Mouse (Mus musculus): ENCODE data around the gene Cnih1. TPM values are rescaled to one million over a fixed set of nuclear protein-coding genes. Genes with fewer than 3 reads are reported as not detected.

Gene Cnih1
- total RNA-seq, 1 experiment: 45.0 TPM

- H3K9ac ChIP-seq (ENCODE audit: insufficient read depth, low read depth, low read length, poor library complexity, severe bottlenecking): no peak overlapping the region
- no peak overlapping the region for H3K4me3 ChIP-seq (ENCODE audit: insufficient read depth in 1 of 2, low read depth in 1 of 2, low read length in 2 of 2, poor library complexity in 1 of 2, severe bottlenecking in 1 of 2)
- in situ Hi-C loops (cut with MboI; ENCODE audit: low sequenced_read_pairs in 2 of 2, unreplicated experiment in 2 of 2): no loop called here
- no peak overlapping the region for H3K27ac ChIP-seq (ENCODE audit: insufficient read depth, low read depth, low read length, poor library complexity, severe bottlenecking)
- DNase-seq (ENCODE audit: low read depth, low spot score): no peak
- no peak for TF ChIP-seq ZC3H11A (IDR thresholded peaks at IDR 0.05; ENCODE audit: borderline replicate concordance, low read depth, low read length)
- no peak for TF ChIP-seq HCFC1 (IDR thresholded peaks at IDR 0.05; ENCODE audit: borderline replicate concordance, insufficient read depth, low read length)
- no peak for TF ChIP-seq ZNF384 (IDR thresholded peaks at IDR 0.05; ENCODE audit: low read depth, low read length)
- TF ChIP-seq MAFK (IDR thresholded peaks at IDR 0.05; ENCODE audit: insufficient read depth, low read depth, low read length): no peak
- TF ChIP-seq CHD2 (IDR thresholded peaks at IDR 0.05; ENCODE audit: low read depth, low read length): no peak
- peaks cover 0 to 6% of the 10 kb centered on the region in 2 experiments; a peak in 2 of 4 replicates for H3K4me1 ChIP-seq (ENCODE audit: control insufficient read depth in 2 of 2, insufficient read depth in 2 of 2, low read length in 2 of 2, poor library complexity in 1 of 2)
- H3K9me3 ChIP-seq (ENCODE audit: control insufficient read depth, insufficient read depth, low read depth, low read length): no peaks in the 10 kb centered on the region
- H3K36me3 ChIP-seq (ENCODE audit: control insufficient read depth, insufficient read depth, low read length, poor library complexity, severe bottlenecking): peaks cover 9% of the 10 kb centered on the region
Observed at GRCm38 (mm10) chr14:46818743-46819142, 30.5 kb upstream of the Cnih1 start.

DNA sequence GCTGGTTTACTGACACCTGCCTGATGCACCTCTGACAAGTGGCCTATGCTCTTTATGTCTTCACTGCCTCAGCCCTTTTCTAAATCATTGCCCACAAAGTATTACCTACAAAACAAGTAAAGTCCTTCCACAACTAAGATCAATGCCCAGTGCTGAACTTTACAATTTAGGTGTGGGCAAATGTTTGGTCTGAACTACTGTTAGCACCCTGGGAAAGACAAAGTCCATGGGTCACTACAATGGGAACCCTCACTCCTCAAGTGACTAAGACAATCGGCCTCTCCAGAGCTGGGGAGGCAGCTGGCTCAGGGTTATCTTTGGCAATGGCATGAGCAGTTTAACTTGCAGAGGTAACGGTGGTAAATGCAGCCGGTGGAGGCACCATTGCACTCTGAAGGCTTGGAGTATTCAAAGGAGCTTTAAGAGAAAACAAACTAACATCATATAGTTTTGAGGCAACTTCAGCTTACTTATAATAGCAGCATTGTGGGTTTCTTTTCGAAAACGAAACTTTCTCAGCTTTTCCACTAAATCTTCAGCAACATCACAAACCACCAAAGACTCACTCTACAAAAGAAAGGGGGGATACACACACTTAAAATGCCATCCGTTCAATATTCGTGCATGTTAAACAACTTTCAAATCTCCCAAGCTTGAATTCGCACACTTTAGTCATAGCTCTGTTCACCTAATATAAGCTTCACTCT is 28.9 kb upstream of the Cnih1 start:
- H3K27ac ChIP-seq (ENCODE audit: insufficient read depth, low read depth, low read length, poor library complexity, severe bottlenecking): no peak overlapping the region
- H3K9me3 ChIP-seq (ENCODE audit: control insufficient read depth, insufficient read depth, low read depth, low read length): no peaks in the 10 kb centered on the region
- H3K9ac ChIP-seq (ENCODE audit: insufficient read depth, low read depth, low read length, poor library complexity, severe bottlenecking): no peak overlapping the region
- no peak for TF ChIP-seq MAFK (IDR thresholded peaks at IDR 0.05; ENCODE audit: insufficient read depth, low read depth, low read length)
- TF ChIP-seq ZC3H11A (IDR thresholded peaks at IDR 0.05; ENCODE audit: borderline replicate concordance, low read depth, low read length): no peak
- no peak for TF ChIP-seq ZNF384 (IDR thresholded peaks at IDR 0.05; ENCODE audit: low read depth, low read length)
- no peak for TF ChIP-seq CHD2 (IDR thresholded peaks at IDR 0.05; ENCODE audit: low read depth, low read length)
- no peak for TF ChIP-seq HCFC1 (IDR thresholded peaks at IDR 0.05; ENCODE audit: borderline replicate concordance, insufficient read depth, low read length)
- DNase-seq (ENCODE audit: low read depth, low spot score): no peak
- in situ Hi-C loops (cut with MboI; ENCODE audit: low sequenced_read_pairs in 2 of 2, unreplicated experiment in 2 of 2): no loop called here
- peaks cover 11% of the 10 kb centered on the region for H3K36me3 ChIP-seq (ENCODE audit: control insufficient read depth, insufficient read depth, low read length, poor library complexity, severe bottlenecking)
- H3K4me1 ChIP-seq (ENCODE audit: control insufficient read depth in 2 of 2, insufficient read depth in 2 of 2, low read length in 2 of 2, poor library complexity in 1 of 2): peaks cover 0 to 6% of the 10 kb centered on the region in 2 experiments; a peak in 2 of 4 replicates
- no peak overlapping the region for H3K4me3 ChIP-seq (ENCODE audit: insufficient read depth in 1 of 2, low read depth in 1 of 2, low read length in 2 of 2, poor library complexity in 1 of 2, severe bottlenecking in 1 of 2)

DNA sequence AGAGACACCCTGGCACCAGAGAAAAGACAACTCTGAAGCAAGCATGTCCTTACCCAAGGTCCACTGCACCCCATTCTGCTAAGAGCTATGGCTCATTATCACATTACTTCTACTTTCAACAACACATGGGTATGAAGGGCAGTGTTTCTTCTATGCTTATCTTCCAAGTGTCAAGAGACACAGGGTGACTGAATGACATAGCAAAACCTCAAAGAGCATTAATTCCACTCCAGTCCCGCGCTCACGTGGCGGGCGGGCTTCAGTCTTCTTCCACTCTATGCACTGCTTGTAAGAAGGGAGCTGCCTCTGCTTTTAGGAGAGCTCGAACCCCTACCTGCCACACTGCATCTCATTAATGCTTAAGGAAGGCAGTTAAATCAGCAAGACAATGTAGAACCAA is 27.4 kb upstream of the Cnih1 start:
- no peak for TF ChIP-seq ZC3H11A (IDR thresholded peaks at IDR 0.05; ENCODE audit: borderline replicate concordance, low read depth, low read length)
- TF ChIP-seq HCFC1 (IDR thresholded peaks at IDR 0.05; ENCODE audit: borderline replicate concordance, insufficient read depth, low read length): no peak
- no peak for TF ChIP-seq ZNF384 (IDR thresholded peaks at IDR 0.05; ENCODE audit: low read depth, low read length)
- TF ChIP-seq CHD2 (IDR thresholded peaks at IDR 0.05; ENCODE audit: low read depth, low read length): no peak
- no peak for TF ChIP-seq MAFK (IDR thresholded peaks at IDR 0.05; ENCODE audit: insufficient read depth, low read depth, low read length)
- peaks cover 0 to 3% of the 10 kb centered on the region in 2 experiments; a peak in 2 of 4 replicates for H3K4me1 ChIP-seq (ENCODE audit: control insufficient read depth in 2 of 2, insufficient read depth in 2 of 2, low read length in 2 of 2, poor library complexity in 1 of 2)
- no peak overlapping the region for H3K4me3 ChIP-seq (ENCODE audit: insufficient read depth in 1 of 2, low read depth in 1 of 2, low read length in 2 of 2, poor library complexity in 1 of 2, severe bottlenecking in 1 of 2)
- H3K9ac ChIP-seq (ENCODE audit: insufficient read depth, low read depth, low read length, poor library complexity, severe bottlenecking): no peak overlapping the region
- no peaks in the 10 kb centered on the region for H3K9me3 ChIP-seq (ENCODE audit: control insufficient read depth, insufficient read depth, low read depth, low read length)
- DNase-seq (ENCODE audit: low read depth, low spot score): no peak
- H3K27ac ChIP-seq (ENCODE audit: insufficient read depth, low read depth, low read length, poor library complexity, severe bottlenecking): no peak overlapping the region
- in situ Hi-C loops (cut with MboI; ENCODE audit: low sequenced_read_pairs in 2 of 2, unreplicated experiment in 2 of 2): no loop called here
- H3K36me3 ChIP-seq (ENCODE audit: control insufficient read depth, insufficient read depth, low read length, poor library complexity, severe bottlenecking): peaks cover 13% of the 10 kb centered on the region

GRCm38 (mm10) chr14:46807927-46808326 is 19.7 kb upstream of the Cnih1 start:
- no peaks in the 10 kb centered on the region for H3K9me3 ChIP-seq (ENCODE audit: control insufficient read depth, insufficient read depth, low read depth, low read length)
- no peak for DNase-seq (ENCODE audit: low read depth, low spot score)
- H3K9ac ChIP-seq (ENCODE audit: insufficient read depth, low read depth, low read length, poor library complexity, severe bottlenecking): no peak overlapping the region
- no peaks in the 10 kb centered on the region for H3K4me1 ChIP-seq (ENCODE audit: control insufficient read depth in 2 of 2, insufficient read depth in 2 of 2, low read length in 2 of 2, poor library complexity in 1 of 2)
- TF ChIP-seq HCFC1 (IDR thresholded peaks at IDR 0.05; ENCODE audit: borderline replicate concordance, insufficient read depth, low read length): no peak
- no peak for TF ChIP-seq ZNF384 (IDR thresholded peaks at IDR 0.05; ENCODE audit: low read depth, low read length)
- no peak for TF ChIP-seq MAFK (IDR thresholded peaks at IDR 0.05; ENCODE audit: insufficient read depth, low read depth, low read length)
- no peak for TF ChIP-seq ZC3H11A (IDR thresholded peaks at IDR 0.05; ENCODE audit: borderline replicate concordance, low read depth, low read length)
- TF ChIP-seq CHD2 (IDR thresholded peaks at IDR 0.05; ENCODE audit: low read depth, low read length): no peak
- H3K27ac ChIP-seq (ENCODE audit: insufficient read depth, low read depth, low read length, poor library complexity, severe bottlenecking): no peak overlapping the region
- H3K4me3 ChIP-seq (ENCODE audit: insufficient read depth in 1 of 2, low read depth in 1 of 2, low read length in 2 of 2, poor library complexity in 1 of 2, severe bottlenecking in 1 of 2): no peak overlapping the region
- in situ Hi-C loops (cut with MboI; ENCODE audit: low sequenced_read_pairs in 2 of 2, unreplicated experiment in 2 of 2): no loop called here
- peaks cover 6% of the 10 kb centered on the region for H3K36me3 ChIP-seq (ENCODE audit: control insufficient read depth, insufficient read depth, low read length, poor library complexity, severe bottlenecking)

All from ES-E14 (cell line).